Mouse (Mus musculus): ENCODE results near the gene Lsm2.

GRCm38 (mm10) chr17:34964640-34965049 is 17.0 kb upstream of the Lsm2 start:
- TF ChIP-seq CTCF (conservative IDR thresholded peaks at IDR 0.05; ENCODE audit: insufficient read depth, insufficient read length, low read depth, low read length) (no peak), POLR2A (IDR thresholded peaks at IDR 0.05; ENCODE audit: low read depth, low read length) (no peak)

Measured in kidney, adult 2 months (tissue).